26 mouse cellular contexts compared by ENCODE assay signal in genomic region chr6:32935576-32935975, GRCm38 (mm10).
DNase-seq lines count a peak whose midpoint lies in the region; ATAC-seq and TF ChIP-seq lines count a peak whose summit lies in the region.
"Had no signal": no experiment of that assay in that cellular context is flagged by ENCODE, and none has a peak within 500 bp of the region (broad histone marks: within the 10 kb centered on the region; RNA-seq: fewer than 3 reads in every experiment).

No protein-coding gene starts in this region.

- H3K9me3 ChIP-seq in lung, postnatal 0 days (ENCODE audit: low read length), result no peaks in the 10 kb centered on the region
- H3K9me3 ChIP-seq: heart, embryonic 13.5 days; hindbrain, embryonic 12.5 days; limb, embryonic 15.5 days; midbrain, embryonic 15.5 days; neural tube, embryonic 13.5 days had no signal

- no peak overlapping the region for H3K4me3 ChIP-seq in lung, postnatal 0 days (ENCODE audit: low read depth, low read length)
- H3K4me3 ChIP-seq: heart, adult 2 months; heart, embryonic 13.5 days; hindbrain, embryonic 12.5 days; limb, embryonic 15.5 days; midbrain, embryonic 15.5 days; neural tube, embryonic 13.5 days had no signal

- H3K27ac ChIP-seq in lung, postnatal 0 days (ENCODE audit: low read length), result no peak overlapping the region
- H3K27ac ChIP-seq: heart, adult 2 months; heart, embryonic 13.5 days; hindbrain, embryonic 12.5 days; kidney, postnatal 0 days; limb, embryonic 15.5 days; liver, embryonic 14.5 days; midbrain, embryonic 15.5 days; neural tube, embryonic 13.5 days had no signal

- no peaks in the 10 kb centered on the region for H3K4me1 ChIP-seq in lung, postnatal 0 days (ENCODE audit: insufficient read depth, low read depth, low read length)
- H3K4me1 ChIP-seq: limb, embryonic 15.5 days had no signal

- TF ChIP-seq EP300 in lung, postnatal 0 days (IDR thresholded peaks at IDR 0.05), result no peak

- no peak for ATAC-seq in lung, postnatal 0 days
- ATAC-seq: midbrain, embryonic 15.5 days had no signal

- 63% methylated on average over 5 of the region's 5 CpGs for WGBS in lung, postnatal 0 days

- no peak for TF ChIP-seq CTCF in lung, postnatal 0 days (IDR thresholded peaks at IDR 0.05)

- no peaks in the 10 kb centered on the region for H3K36me3 ChIP-seq in lung, postnatal 0 days (ENCODE audit: insufficient read depth, low read length)
- H3K36me3 ChIP-seq: hindbrain, embryonic 12.5 days; limb, embryonic 15.5 days; midbrain, embryonic 15.5 days; neural tube, embryonic 13.5 days had no signal

- H3K27me3 ChIP-seq in lung, postnatal 0 days (replicated peaks; ENCODE audit: insufficient read depth, low read length), result no peaks in the 10 kb centered on the region
- H3K27me3 ChIP-seq: heart, embryonic 13.5 days; hindbrain, embryonic 12.5 days; limb, embryonic 15.5 days; midbrain, embryonic 15.5 days; neural tube, embryonic 13.5 days had no signal

- DNase-seq in lung, postnatal 0 days (ENCODE audit: low spot score), result peak; percentile 19
- DNase-seq in lung, postnatal 10 days, result no peak
- peak; percentile 64 for DNase-seq in NIH3T3 (ENCODE audit: low read depth)
- DNase-seq in adrenal gland, postnatal 14 days, result peak; percentile 32
- no peak for DNase-seq in ovary, postnatal 14 days (ENCODE audit: low spot score)
- DNase-seq in spleen, postnatal 14 days (ENCODE audit: low spot score in 2 of 2), result no peak
- no peak for DNase-seq in retina, embryonic 14.5 days (ENCODE audit: low spot score)
- DNase-seq: cerebellum, adult 11-12 months; cerebellum, postnatal 14 days; forebrain, postnatal 0 days; gastrocnemius, postnatal 25 days; heart, adult 2 months; heart, postnatal 14 days; kidney, adult 11 months; left cerebral cortex, postnatal 4 days; lung, postnatal 4 days; right cerebral cortex, adult 18-20 months; right cerebral cortex, postnatal 4 days had no signal

- no peak overlapping the region for H3K9ac ChIP-seq in lung, postnatal 0 days (replicated peaks; ENCODE audit: low read depth)
- H3K9ac ChIP-seq: forebrain, postnatal 0 days; heart, embryonic 13.5 days; hindbrain, embryonic 12.5 days; limb, embryonic 15.5 days; liver, embryonic 14.5 days; lung, embryonic 14.5 days; midbrain, embryonic 15.5 days; neural tube, embryonic 13.5 days had no signal

- H3K4me2 ChIP-seq in lung, postnatal 0 days (replicated peaks; ENCODE audit: low read depth, low read length), result no peak overlapping the region
- H3K4me2 ChIP-seq: heart, embryonic 13.5 days; hindbrain, embryonic 12.5 days; limb, embryonic 15.5 days; lung, embryonic 14.5 days; midbrain, embryonic 15.5 days; neural tube, embryonic 13.5 days had no signal

Comparison
In these comparisons a context has a peak if more than half of its experiments do, and no peak if none do; other contexts are left out.
1. DNase-seq: peak in lung, postnatal 0 days (single experiment), NIH3T3 (single experiment) and adrenal gland, postnatal 14 days (single experiment); none in lung, postnatal 10 days (single experiment), ovary, postnatal 14 days (single experiment), spleen, postnatal 14 days (0 of 2) and retina, embryonic 14.5 days (single experiment).